Mouse (Mus musculus) cerebral cortex, adult 2 months (tissue): ENCODE measurements around the gene Phf21a.

ENCODE experiments used
- WGBS: fragments of 180-500 bp; shearing (Covaris S2); methylation state at CpG from one replicate; pipeline ENCODE4 v1.1.7; 2018; 5-methylcytosine and 5-hydroxymethylcytosine counted together

Phf21a gene

GRCm38 (mm10) chr2:92301849-92302607, 209.1 kb downstream of the Phf21a start:
- 34% methylated on average over 5 of the region's 5 CpGs for WGBS

GRCm38 (mm10) chr2:92312542-92312941, 219.6 kb downstream of the Phf21a start:
- 34% methylated on average over 4 of the region's 4 CpGs for WGBS

- 83% methylated on average over 1 of the region's 1 CpGs for WGBS
Observed at GRCm38 (mm10) chr2:92314031-92314430, 221.1 kb downstream of the Phf21a start.

- 73% methylated on average over 3 of the region's 3 CpGs for WGBS
Observed at GRCm38 (mm10) chr2:92316652-92317051, 223.7 kb downstream of the Phf21a start.

GRCm38 (mm10) chr2:92317228-92317627, 224.3 kb downstream of the Phf21a start:
- 95% methylated on average over 5 of the region's 5 CpGs for WGBS

GRCm38 (mm10) chr2:92322669-92323068, 229.8 kb downstream of the Phf21a start:
- WGBS = 95% methylated on average over 2 of the region's 2 CpGs

- WGBS = 89% methylated on average over 7 of the region's 7 CpGs
Observed at GRCm38 (mm10) chr2:92325676-92326075, 232.8 kb downstream of the Phf21a start.

GRCm38 (mm10) chr2:92326221-92326620, 233.3 kb downstream of the Phf21a start:
- 96% methylated on average over 1 of the region's 1 CpGs for WGBS

GRCm38 (mm10) chr2:92327601-92328000, 234.7 kb downstream of the Phf21a start:
- 95% methylated on average over 4 of the region's 4 CpGs for WGBS

- 90% methylated on average over 8 of the region's 8 CpGs for whole genome bisulfite sequencing
Observed at GRCm38 (mm10) chr2:92328206-92328605, 235.3 kb downstream of the Phf21a start.

GRCm38 (mm10) chr2:92330840-92331239, 237.9 kb downstream of the Phf21a start:
- 27% methylated on average over 2 of the region's 2 CpGs for WGBS

GRCm38 (mm10) chr2:92331410-92331809, 238.5 kb downstream of the Phf21a start:
- WGBS = 78% methylated on average over 2 of the region's 2 CpGs

- WGBS = 84% methylated on average over 2 of the region's 2 CpGs
Observed at GRCm38 (mm10) chr2:92331871-92332270, 239.0 kb downstream of the Phf21a start.

- 86% methylated on average over 2 of the region's 2 CpGs for WGBS
Observed at GRCm38 (mm10) chr2:92347191-92347590, 254.3 kb downstream of the Phf21a start.

GRCm38 (mm10) chr2:92349589-92350425, 256.9 kb downstream of the Phf21a start:
- WGBS = 64% methylated on average over 6 of the region's 6 CpGs

GRCm38 (mm10) chr2:92350686-92351085, 257.8 kb downstream of the Phf21a start:
- 87% methylated on average over 5 of the region's 5 CpGs for WGBS

- 70% methylated on average over 5 of the region's 5 CpGs for WGBS
Observed at GRCm38 (mm10) chr2:92353402-92353801, 260.5 kb downstream of the Phf21a start.

GRCm38 (mm10) chr2:92354224-92354623, 261.3 kb downstream of the Phf21a start:
- WGBS = 65% methylated on average over 6 of the region's 6 CpGs

GRCm38 (mm10) chr2:92359301-92359700, 266.4 kb downstream of the Phf21a start:
- 71% methylated on average over 2 of the region's 2 CpGs for WGBS

- 67% methylated on average over 24 of the region's 25 CpGs for WGBS
Observed at GRCm38 (mm10) chr2:92360186-92360823, 267.4 kb downstream of the Phf21a start.

- 46% methylated on average over 12 of the region's 12 CpGs for WGBS
Observed at GRCm38 (mm10) chr2:92360893-92361292, 268.0 kb downstream of the Phf21a start.

GRCm38 (mm10) chr2:92361795-92362194, 268.9 kb downstream of the Phf21a start:
- 69% methylated on average over 8 of the region's 8 CpGs for WGBS
